Mouse (Mus musculus) adrenal gland (tissue): ENCODE results near the gene Tceanc.

Experiments
- intact Hi-C: fragments of 180-260 bp; cut with DNase I; formaldehyde crosslinking; loops from one replicate; pipeline ENCODE4 v1.15.1; 2025

The Tceanc gene

DNA sequence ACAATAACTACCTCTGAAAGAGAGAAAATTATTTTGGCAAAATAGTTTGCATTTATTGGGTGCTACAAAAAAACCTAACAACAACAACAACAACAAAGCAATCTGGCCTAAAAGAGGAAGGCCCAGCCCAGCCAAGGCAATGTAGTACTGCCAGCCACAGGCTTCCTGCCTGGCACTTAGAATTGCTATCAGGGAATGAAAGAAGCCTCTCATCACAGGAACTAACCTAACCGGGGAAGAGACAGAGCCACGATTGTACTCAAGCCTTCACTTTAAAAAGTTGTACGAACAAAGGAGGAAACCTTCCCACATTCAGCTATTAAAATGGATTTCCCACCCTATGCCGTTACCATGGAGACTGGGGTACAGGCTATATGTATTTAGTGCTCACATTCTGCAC, 20.6 kb downstream of the Tceanc start:
- intact Hi-C loops, result no loop called here

GRCm38 (mm10) chrX:166495052-166495451, 23.3 kb downstream of the Tceanc start:
- intact Hi-C loops, result no loop called here

GRCm38 (mm10) chrX:166479365-166479983, 38.9 kb downstream of the Tceanc start, which contains the start of gene Rab9:
Rab9 (minus strand) TSS chrX:166479867.
- intact Hi-C loops, result no loop called here

GRCm38 (mm10) chrX:166478631-166479364, 39.6 kb downstream of the Tceanc start:
- intact Hi-C loops, result no loop called here

GRCm38 (mm10) chrX:166477393-166477792, 41.0 kb downstream of the Tceanc start:
- intact Hi-C loops, result no loop called here

DNA sequence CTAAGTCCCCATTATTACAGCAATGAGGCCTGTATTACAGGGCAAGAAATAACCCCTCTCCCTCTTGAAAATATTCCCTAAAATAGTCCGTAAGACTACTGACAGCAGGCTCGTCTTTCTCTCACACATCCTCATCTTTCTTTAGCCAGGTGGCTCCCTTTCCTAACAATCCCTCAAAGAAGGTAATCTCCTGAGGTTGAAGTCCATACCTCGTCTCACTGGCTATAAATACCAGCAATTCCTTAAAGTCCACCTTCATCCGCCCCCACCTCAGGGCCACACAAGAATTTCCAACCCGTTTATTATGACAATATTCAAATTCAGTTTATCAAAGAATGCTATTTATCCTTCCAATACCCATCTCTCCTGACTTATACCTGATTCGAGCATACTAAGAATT, 45.8 kb downstream of the Tceanc start:
- intact Hi-C loops, result no loop called here

- intact Hi-C loops, result no loop called here
Measured at GRCm38 (mm10) chrX:166468321-166468720, 50.0 kb downstream of the Tceanc start.

DNA sequence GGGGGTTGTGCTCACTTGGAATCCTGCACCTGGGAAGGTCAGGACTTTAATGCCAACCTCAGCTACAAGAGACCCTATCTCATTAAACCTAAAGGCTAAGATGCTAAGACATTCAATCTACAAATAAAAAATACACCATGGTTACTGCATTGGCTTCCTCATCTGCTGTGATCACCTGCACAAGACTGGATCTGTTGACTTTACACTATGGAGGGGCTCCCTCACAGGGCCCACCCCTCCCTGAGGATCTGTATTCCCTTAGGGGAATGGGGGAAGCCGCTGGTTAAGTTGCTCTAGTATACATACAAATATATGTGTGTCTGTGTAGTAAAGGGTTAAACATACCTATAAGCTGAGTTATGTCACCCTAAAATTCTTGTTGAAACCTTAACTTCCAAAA, 62.8 kb downstream of the Tceanc start:
- intact Hi-C loops, result no loop called here

DNA sequence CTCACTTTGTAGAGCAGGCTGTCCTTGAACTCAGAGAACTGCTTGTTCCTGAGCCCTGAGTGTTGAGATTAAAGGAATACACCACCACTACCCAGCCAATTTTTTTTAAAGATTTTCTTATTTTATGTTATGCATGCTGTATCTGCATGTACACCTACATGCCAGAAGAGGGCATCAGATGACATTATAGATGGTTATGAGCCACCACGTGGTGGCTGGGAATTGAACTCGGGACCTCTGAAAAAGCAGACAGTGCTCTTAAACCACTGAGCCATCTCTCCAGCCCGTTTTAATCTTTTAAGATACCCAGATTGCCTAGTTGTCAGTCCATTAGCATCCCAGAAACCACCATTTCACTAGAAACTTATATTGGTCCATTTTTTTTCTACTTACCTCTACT, 64.0 kb downstream of the Tceanc start:
- intact Hi-C loops, result no loop called here

DNA sequence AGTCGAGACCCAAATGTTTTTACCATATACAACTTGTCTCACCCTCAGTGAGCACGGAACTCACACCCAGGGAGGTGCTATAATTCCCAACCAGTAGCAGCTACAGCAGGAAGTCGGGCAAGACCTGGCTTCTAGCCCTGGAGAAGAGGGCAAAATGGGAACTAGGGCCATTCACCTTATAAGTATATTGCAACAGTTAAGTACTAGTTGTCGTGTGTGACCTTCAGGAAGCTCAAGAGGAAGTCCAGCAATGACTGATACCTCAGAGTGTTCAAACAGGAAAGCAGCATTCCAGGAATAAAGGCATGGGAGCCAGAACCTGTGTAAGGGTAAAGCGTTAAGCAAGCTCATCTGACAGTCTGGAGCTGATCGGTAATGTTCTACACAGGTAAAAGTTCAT, 64.8 kb downstream of the Tceanc start:
- intact Hi-C loops, result no loop called here
